8 mouse cellular contexts compared by ENCODE assay signal in genomic region chr2:18056786-18057255, GRCm38 (mm10). TPM values are rescaled to one million over a fixed set of nuclear protein-coding genes. Genes with fewer than 3 reads are reported as not detected.
A peak's percentile ranks its signal among the peaks of the same experiment; 100 is the strongest.
DNase-seq lines count a peak whose midpoint lies in the region; ATAC-seq and TF ChIP-seq lines count a peak whose summit lies in the region.

No protein-coding gene starts in this region.

- H3K9ac ChIP-seq in MEL (ENCODE audit: control insufficient read depth, low read depth, low read length, poor library complexity, severe bottlenecking), result peak overlapping the region; percentile 99

- no peak for TF ChIP-seq RAD21 in MEL (IDR thresholded peaks at IDR 0.05; ENCODE audit: low read depth, low read length)

- H3K27me3 ChIP-seq in MEL (ENCODE audit: control insufficient read depth in 1 of 2, insufficient read depth in 2 of 2, low read length in 2 of 2), result no peaks in the 10 kb centered on the region
- no peaks in the 10 kb centered on the region for H3K27me3 ChIP-seq in cerebellum, adult 2 months (ENCODE audit: control insufficient read depth, insufficient read depth, low read length)

- peak; percentile 94 for DNase-seq in MEL (ENCODE audit: low read depth, low spot score)
- DNase-seq in cerebellum, adult 2 months, result peak; percentile 90 to 93
- peak; percentile 95 for DNase-seq in forelimb bud, embryonic 11.5 days (ENCODE audit: low read depth, low spot score)
- peak; percentile 84 to 89 for DNase-seq in layer of hippocampus, postnatal 10 days (ENCODE audit: low spot score in 2 of 2)
- peak; percentile 94 for DNase-seq in lung, postnatal 14 days
- peak; percentile 98 for DNase-seq in ovary, postnatal 36 days (ENCODE audit: low spot score)
- DNase-seq in thymus, postnatal 25 days, result peak; percentile 93

- H3K79me2 ChIP-seq in MEL (ENCODE audit: control insufficient read depth, insufficient read depth, low read length, poor library complexity), result peaks cover 16% of the 10 kb centered on the region; the same call in 1 of the 2 replicates

- peak in 1 of 2 experiments; percentile 28; a peak in 2 of 4 replicates for TF ChIP-seq EP300 in MEL (IDR thresholded peaks at IDR 0.05; ENCODE audit: low read depth in 1 of 2, low read length in 2 of 2)

- no peak for TF ChIP-seq CTCF in MEL (IDR thresholded peaks at IDR 0.05 in 2 of 3, conservative IDR thresholded peaks at IDR 0.05 in 1 of 3; ENCODE audit: control insufficient read depth in 1 of 3, insufficient read depth in 1 of 3, low read depth in 2 of 3, low read length in 3 of 3, poor library complexity in 1 of 3, severe bottlenecking in 1 of 3)
- TF ChIP-seq CTCF in cerebellum, adult 2 months (IDR thresholded peaks at IDR 0.05; ENCODE audit: borderline replicate concordance, insufficient read depth, low read depth, low read length), result no peak

- H3K4me3 ChIP-seq in MEL (ENCODE audit: control insufficient read depth in 1 of 2, insufficient read depth in 1 of 2, low read depth in 2 of 2, low read length in 2 of 2), result peak overlapping the region; percentile 74 to 85
- H3K4me3 ChIP-seq in cerebellum, adult 2 months (replicated peaks; ENCODE audit: insufficient read depth, low read depth, low read length), result peak overlapping the region; percentile 87

- peak in 1 of 2 experiments; percentile 35; a peak in 3 of 4 replicates for TF ChIP-seq POLR2A in MEL (IDR thresholded peaks at IDR 0.05; ENCODE audit: control insufficient read depth in 1 of 2, insufficient read depth in 1 of 2, low read depth in 1 of 2, low read length in 2 of 2, poor library complexity in 1 of 2)
- TF ChIP-seq POLR2A in cerebellum, adult 2 months (IDR thresholded peaks at IDR 0.05; ENCODE audit: borderline replicate concordance, insufficient read depth, low read length), result peak; percentile 29; the same call in 1 of the 2 replicates

- peaks cover 5 to 13% of the 10 kb centered on the region in 2 experiments; a peak in 3 of 4 replicates for H3K4me1 ChIP-seq in MEL (ENCODE audit: control insufficient read depth in 1 of 2, insufficient read depth in 2 of 2, low read length in 2 of 2)
- H3K4me1 ChIP-seq in cerebellum, adult 2 months (ENCODE audit: control insufficient read depth, insufficient read depth, low read length), result no peaks in the 10 kb centered on the region; the same call in 1 of the 2 replicates

- WGBS in cerebellum, adult 2 months, result 2% methylated on average over 44 of the region's 50 CpGs

- peaks cover 0 to 14% of the 10 kb centered on the region in 2 experiments; a peak in 2 of 4 replicates for H3K36me3 ChIP-seq in MEL (ENCODE audit: control insufficient read depth in 1 of 2, insufficient read depth in 2 of 2, low read length in 2 of 2)

- ATAC-seq in hematopoietic stem cell, adult 5-6 weeks (replicated peaks in 1 of 2; ENCODE audit: insufficient read depth in 1 of 2, low FRiP score in 2 of 2, low TSS enrichment in 1 of 2, low read depth in 1 of 2, poor library complexity in 2 of 2, severe bottlenecking in 2 of 2), result peak; percentile 92 to 94

- peak overlapping the region; percentile 100 for H3K27ac ChIP-seq in MEL (ENCODE audit: control insufficient read depth, low read depth, low read length)
- H3K27ac ChIP-seq in cerebellum, adult 2 months (ENCODE audit: insufficient read depth, low read length), result peak overlapping the region; percentile 54

- H3K9me3 ChIP-seq in MEL (replicated peaks; ENCODE audit: insufficient read depth, low read length), result no peaks in the 10 kb centered on the region

TF ChIP-seq in MEL, 35 proteins besides CTCF, POLR2A, EP300 and RAD21:
- TF ChIP-seq USF1 (IDR thresholded peaks at IDR 0.05; ENCODE audit: low read depth, low read length) (peak; percentile 21; the same call in 1 of the 2 replicates), JUND (IDR thresholded peaks at IDR 0.05; ENCODE audit: low read depth, low read length) (no peak), CHD1 (IDR thresholded peaks at IDR 0.05; ENCODE audit: low read depth, low read length) (no peak), TCF12 (IDR thresholded peaks at IDR 0.05; ENCODE audit: low read depth, low read length) (0 out of 2 replicates have a peak, but pooled peaks have one; percentile 14), UBTF (IDR thresholded peaks at IDR 0.05; ENCODE audit: borderline replicate concordance, insufficient read depth, low read depth, low read length) (peak; percentile 40; the same call in 1 of the 2 replicates), ETS1 (IDR thresholded peaks at IDR 0.05; ENCODE audit: low read depth, low read length) (peak; percentile 8; the same call in 1 of the 2 replicates), MYC (IDR thresholded peaks at IDR 0.05; ENCODE audit: low read depth, low read length) (no peak), BHLHE40 (IDR thresholded peaks at IDR 0.05; ENCODE audit: borderline replicate concordance, low read depth, low read length) (peak; percentile 30; the same call in 1 of the 2 replicates), KAT2A (conservative IDR thresholded peaks at IDR 0.05; ENCODE audit: low read depth, low read length) (no peak; the same call in 1 of the 2 replicates), RCOR1 (IDR thresholded peaks at IDR 0.05; ENCODE audit: low read depth, low read length) (no peak), MXI1 (IDR thresholded peaks at IDR 0.05; ENCODE audit: low read depth, low read length) (peak; percentile 48; the same call in 1 of the 2 replicates), TBP (IDR thresholded peaks at IDR 0.05; ENCODE audit: low read depth, low read length) (no peak), CHD2 (IDR thresholded peaks at IDR 0.05; ENCODE audit: low read length) (no peak), NRF1 (IDR thresholded peaks at IDR 0.05; ENCODE audit: insufficient read depth, low read depth, low read length, poor library complexity, severe bottlenecking) (no peak), MAZ (IDR thresholded peaks at IDR 0.05; ENCODE audit: low read depth, low read length) (peak; percentile 93), ZNF384 (IDR thresholded peaks at IDR 0.05; ENCODE audit: low read depth, low read length) (peak; percentile 96), ELF1 (IDR thresholded peaks at IDR 0.05; ENCODE audit: low read depth, low read length) (no peak), SMC3 (IDR thresholded peaks at IDR 0.05; ENCODE audit: low read depth, low read length) (no peak), HCFC1 (IDR thresholded peaks at IDR 0.05; ENCODE audit: low read depth, low read length) (no peak; the same call in 1 of the 2 replicates), MAFK (IDR thresholded peaks at IDR 0.05; ENCODE audit: borderline replicate concordance, low read depth, low read length) (no peak), TAL1 (IDR thresholded peaks at IDR 0.05; ENCODE audit: low read length) (no peak), GABPA (IDR thresholded peaks at IDR 0.05; ENCODE audit: low read depth, low read length) (no peak), POLR2AphosphoS2 (IDR thresholded peaks at IDR 0.05; ENCODE audit: low read length) (peak; percentile 51; the same call in 1 of the 2 replicates), MYB (IDR thresholded peaks at IDR 0.05; ENCODE audit: low read depth, low read length) (no peak), ZKSCAN1 (IDR thresholded peaks at IDR 0.05; ENCODE audit: low read depth, low read length) (no peak), MEF2A (IDR thresholded peaks at IDR 0.05; ENCODE audit: extremely low read depth, insufficient replicate concordance, low read depth, low read length, poor library complexity, severe bottlenecking) (no peak), E2F4 (IDR thresholded peaks at IDR 0.05; ENCODE audit: borderline replicate concordance, low read depth, low read length) (no peak), USF2 (IDR thresholded peaks at IDR 0.05; ENCODE audit: borderline replicate concordance in 1 of 2, insufficient read depth in 1 of 2, low read depth in 1 of 2, low read length in 2 of 2) (no peak), NELFE (IDR thresholded peaks at IDR 0.05; ENCODE audit: low read depth, low read length) (peak; percentile 71), GATA1 (IDR thresholded peaks at IDR 0.05; ENCODE audit: low read depth, low read length) (no peak), ZC3H11A (IDR thresholded peaks at IDR 0.05; ENCODE audit: low read depth, low read length) (no peak), ZMIZ1 (IDR thresholded peaks at IDR 0.05; ENCODE audit: low read depth, low read length) (peak; percentile 77; the same call in 1 of the 2 replicates), POLR2AphosphoS5 (IDR thresholded peaks at IDR 0.05; ENCODE audit: borderline replicate concordance, low read depth, low read length) (no peak), MAX (IDR thresholded peaks at IDR 0.05; ENCODE audit: low read length) (no peak), SIN3A (IDR thresholded peaks at IDR 0.05; ENCODE audit: low read length) (no peak)

RNA-seq across cellular contexts. Expression of gene Mllt10, which starts 1.8 kb away (rescaled TPM):
- total RNA-seq in MEL (2012; rRNA removed), result 33.3 and 35.1 TPM in 2 replicates
- polyA plus RNA-seq in MEL (2012; ENCODE audit: insufficient read depth in 1 of 2, insufficient read length in 2 of 2, low read depth in 1 of 2, low replicate concordance in 2 of 2, missing spikeins in 1 of 2), result 10 to 100 TPM in 1 of 2 experiments, not detected in 1; 64.1 TPM
- polyA plus RNA-seq in cerebellum, adult 2 months (2012; rRNA removed), result 45.6 and 46.7 TPM in 2 replicates
- 65.4 and 95.8 TPM in 2 replicates for total RNA-seq in hematopoietic stem cell, adult 5-6 weeks (2017)
- 10 to 100 TPM; 48.8 to 58.2 TPM for total RNA-seq in layer of hippocampus, postnatal 10 days (2021)

RNA-seq across cellular contexts. Expression of gene Skida1, which starts 8.0 kb away (rescaled TPM):
- total RNA-seq in MEL (2012; rRNA removed), result 0.12 and 0.13 TPM in 2 replicates
- under 1 TPM in 1 of 2 experiments, not detected in 1; 0.88 TPM for polyA plus RNA-seq in MEL (2012; ENCODE audit: insufficient read depth in 1 of 2, insufficient read length in 2 of 2, low read depth in 1 of 2, low replicate concordance in 2 of 2, missing spikeins in 1 of 2)
- 4.8 and 5.7 TPM in 2 replicates for polyA plus RNA-seq in cerebellum, adult 2 months (2012; rRNA removed)
- 0.44 TPM in 1 of 2 replicates, not detected in the other for total RNA-seq in hematopoietic stem cell, adult 5-6 weeks (2017)
- total RNA-seq in layer of hippocampus, postnatal 10 days (2021), result 10 to 100 TPM; 12.7 to 14.8 TPM

RNA-seq across cellular contexts. Expression of gene A930004D18Rik, which starts 19.3 kb away (rescaled TPM):
- total RNA-seq in MEL (2012; rRNA removed), result 0.39 TPM in 2 replicates
- polyA plus RNA-seq in MEL (2012; ENCODE audit: insufficient read depth in 1 of 2, insufficient read length in 2 of 2, low read depth in 1 of 2, low replicate concordance in 2 of 2, missing spikeins in 1 of 2), result 1 to 10 TPM in 1 of 2 experiments, not detected in 1; 1.8 TPM
- polyA plus RNA-seq in cerebellum, adult 2 months (2012; rRNA removed), result 2.6 and 3.0 TPM in 2 replicates
- not detected in 2 replicates for total RNA-seq in hematopoietic stem cell, adult 5-6 weeks (2017)
- total RNA-seq in layer of hippocampus, postnatal 10 days (2021), result 1 to 10 TPM; 3.3 to 3.8 TPM

Comparison
In these comparisons a context has a peak if more than half of its experiments do, and no peak if none do; other contexts are left out.
1. Peak in every context shown above with its lines: DNase-seq, ATAC-seq, H3K4me3 ChIP-seq and H3K27ac ChIP-seq.